Mouse (Mus musculus): ENCODE data around the gene Pld6.

Pld6 gene

DNA sequence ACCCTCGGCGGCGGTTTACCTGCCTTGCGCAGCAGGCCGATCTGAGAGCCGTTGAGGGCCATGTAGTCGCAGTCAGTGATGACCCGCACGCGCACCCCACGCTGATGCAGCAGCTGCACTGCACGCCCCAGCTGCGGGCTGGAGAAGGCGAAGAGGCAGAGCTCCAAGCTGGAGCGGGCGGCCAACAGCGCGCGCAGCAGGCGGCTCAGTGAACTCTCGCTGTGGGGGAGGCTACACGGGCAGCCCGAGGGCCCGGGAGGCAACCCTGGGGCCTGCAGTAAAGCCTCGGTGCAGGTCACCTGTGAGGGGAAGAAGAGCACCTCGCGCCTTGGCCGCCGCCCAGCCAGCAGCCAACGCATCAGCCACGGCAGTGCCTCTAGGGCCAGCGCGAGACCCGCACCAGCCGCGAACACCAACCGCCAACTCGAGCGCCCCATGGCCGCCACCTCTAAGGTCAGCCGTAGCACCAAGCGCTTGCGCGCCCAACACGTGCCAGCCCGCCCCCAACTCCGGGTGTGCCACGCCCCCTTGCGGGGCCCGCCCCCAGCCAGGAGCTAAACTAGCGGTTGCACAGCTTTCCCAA, at the start of gene Pld6:
Gene Pld6 (minus strand): TSS at position 447 of the 583 bp plus-strand sequence.
- no peak for DNase-seq (ENCODE audit: low read depth, low spot score)

DNA sequence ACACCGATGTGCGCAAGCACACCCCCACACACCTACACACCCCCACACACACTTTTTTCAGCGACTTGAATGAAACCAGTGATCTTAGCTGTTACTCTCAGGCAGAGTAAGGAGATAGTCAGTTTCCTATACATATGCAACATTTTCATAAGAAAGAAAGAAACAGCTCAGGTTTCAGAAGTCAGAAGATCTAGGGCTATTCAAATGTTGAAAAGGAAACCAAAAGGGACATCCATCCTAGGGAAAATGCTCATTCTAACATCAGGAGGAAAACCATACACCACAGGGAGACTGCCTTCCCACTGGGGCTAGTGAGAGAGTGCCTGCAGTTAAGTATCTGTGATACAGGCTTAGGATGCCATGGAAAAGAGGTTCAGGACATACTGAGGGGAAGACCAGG, 34.2 kb upstream of the Pld6 start:
- no peak for DNase-seq (ENCODE audit: low read depth, low spot score)

DNA sequence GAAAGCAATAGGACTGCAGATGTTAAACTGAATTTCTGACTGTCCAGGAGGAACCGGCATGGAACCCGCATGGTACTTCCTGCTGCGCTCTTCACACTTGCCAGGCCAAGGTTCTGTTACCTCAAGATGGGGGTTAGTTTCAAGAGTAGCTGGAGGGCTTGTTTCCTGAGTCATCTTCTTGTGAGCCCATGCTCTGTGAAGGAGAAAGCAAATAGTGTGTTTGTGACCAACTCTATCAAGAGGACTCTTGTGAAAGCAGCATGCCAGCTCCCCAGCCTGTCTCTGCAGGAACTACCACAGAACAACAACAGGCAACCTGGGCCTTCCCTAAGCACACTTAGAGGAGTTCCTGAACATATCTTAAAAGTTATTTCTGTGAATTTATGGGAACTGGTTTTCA, 30.5 kb upstream of the Pld6 start:
- DNase-seq (ENCODE audit: low read depth, low spot score): no peak

DNA sequence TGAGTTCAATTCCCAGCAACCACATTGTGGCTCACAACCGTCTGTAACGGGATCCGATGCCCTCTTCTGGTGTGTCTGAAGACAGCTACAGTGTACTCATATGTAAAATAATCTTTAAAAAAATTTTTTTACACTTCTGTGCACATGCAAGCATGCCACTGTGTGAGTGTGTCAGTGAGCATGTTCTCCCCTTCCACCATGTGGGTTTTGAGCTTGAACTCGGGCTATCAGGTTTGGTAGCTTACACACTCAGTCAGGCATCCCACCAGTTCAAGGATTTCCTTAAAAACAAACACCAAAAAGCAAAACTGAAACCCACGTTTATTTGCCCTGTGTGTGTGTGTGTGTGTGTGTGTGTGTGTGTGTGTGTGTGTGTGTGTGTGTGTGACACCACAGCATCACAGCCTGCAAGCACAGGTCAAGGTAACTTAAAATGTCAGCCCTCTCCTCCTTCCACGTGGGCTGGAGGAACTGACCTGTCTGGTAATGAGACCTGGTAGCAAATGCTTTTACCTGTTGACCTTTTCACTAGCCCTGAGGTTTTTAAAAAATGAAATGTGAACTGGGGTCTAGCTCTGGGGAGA, 28.1 kb upstream of the Pld6 start:
- DNase-seq (ENCODE audit: low read depth, low spot score): no peak

- no peak for DNase-seq (ENCODE audit: low read depth, low spot score)
Measured at GRCm38 (mm10) chr11:59814936-59815335, 27.5 kb upstream of the Pld6 start.

- no peak for DNase-seq (ENCODE audit: low read depth, low spot score)
Measured at GRCm38 (mm10) chr11:59814311-59814710, 26.9 kb upstream of the Pld6 start.

DNA sequence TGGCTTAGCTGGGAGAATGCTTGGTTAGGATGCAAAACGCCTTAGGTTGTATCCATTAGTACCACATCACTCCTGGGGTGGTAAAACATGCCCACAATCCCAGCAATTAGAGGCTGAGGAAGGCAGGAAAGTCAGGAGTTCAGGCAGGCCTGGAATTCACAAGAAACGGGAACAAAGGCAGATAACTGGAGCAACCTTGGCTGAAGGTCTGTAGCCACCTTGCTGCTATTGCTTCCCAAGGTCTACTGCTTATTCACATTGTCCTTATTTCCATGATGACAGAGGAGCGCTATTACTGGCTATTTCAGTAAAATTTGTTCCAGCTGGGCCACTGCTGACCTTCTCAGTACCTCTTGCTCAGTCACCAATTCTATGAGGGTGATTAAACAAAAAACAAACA, 25.8 kb upstream of the Pld6 start:
- no peak for DNase-seq (ENCODE audit: low read depth, low spot score)

DNA sequence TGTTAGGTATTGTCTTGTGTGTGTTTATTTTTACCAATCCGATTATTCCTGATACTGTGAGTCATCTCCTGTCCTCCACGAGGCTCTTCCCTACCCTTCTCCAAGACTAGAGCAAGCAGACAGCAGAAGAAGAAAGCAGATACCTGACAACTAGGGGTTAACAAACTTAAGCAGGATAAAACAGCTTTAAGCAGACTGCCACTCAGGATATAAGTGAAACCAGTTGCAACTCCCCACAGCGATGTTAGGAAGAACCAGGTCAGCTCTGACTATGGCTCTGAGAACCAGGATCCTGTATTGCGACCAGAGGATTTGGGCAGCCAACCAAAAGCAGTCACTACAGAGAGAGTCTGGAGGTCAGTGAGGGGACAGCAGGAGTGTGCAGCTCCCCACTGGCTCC, 23.8 kb upstream of the Pld6 start:
- DNase-seq (ENCODE audit: low read depth, low spot score): no peak

DNA sequence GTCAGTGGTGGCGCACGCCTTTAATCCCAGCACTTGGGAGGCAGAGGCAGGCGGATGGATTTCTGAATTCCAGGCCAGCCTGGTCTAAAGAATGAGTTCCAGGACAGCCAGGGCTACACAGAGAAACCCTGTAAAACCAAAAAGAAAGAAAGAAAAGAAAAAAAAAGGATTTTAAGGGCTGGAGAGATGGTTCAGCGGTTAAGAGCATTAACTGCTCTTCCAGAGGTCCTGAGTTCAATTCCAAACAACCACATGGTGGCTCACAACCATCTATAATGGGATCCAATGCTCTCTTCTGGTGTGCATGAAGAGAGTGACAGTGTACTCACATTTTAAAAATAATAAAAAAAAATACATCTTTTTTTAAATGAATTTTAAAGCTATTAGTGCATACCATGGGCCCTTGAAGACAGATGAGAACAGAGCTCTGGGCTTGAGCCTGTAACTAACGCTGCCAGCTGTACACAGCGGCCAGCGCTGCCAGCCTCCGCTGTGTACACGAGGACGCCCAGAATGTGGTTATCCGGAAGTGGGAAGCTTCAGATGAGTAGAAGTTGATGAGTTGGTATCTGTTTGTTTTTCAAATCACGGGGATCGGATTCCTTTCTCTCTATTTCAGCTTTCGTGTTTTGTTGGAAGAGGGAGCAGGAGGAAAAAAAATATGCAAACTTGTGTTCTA, 23.2 kb upstream of the Pld6 start:
- DNase-seq (ENCODE audit: low read depth, low spot score): no peak

- peak; percentile 77 for DNase-seq (ENCODE audit: low read depth, low spot score)
Measured at GRCm38 (mm10) chr11:59809670-59810474, 22.4 kb upstream of the Pld6 start, which contains the start of gene Flcn. Flcn (minus strand) TSS chr11:59810016.

DNA sequence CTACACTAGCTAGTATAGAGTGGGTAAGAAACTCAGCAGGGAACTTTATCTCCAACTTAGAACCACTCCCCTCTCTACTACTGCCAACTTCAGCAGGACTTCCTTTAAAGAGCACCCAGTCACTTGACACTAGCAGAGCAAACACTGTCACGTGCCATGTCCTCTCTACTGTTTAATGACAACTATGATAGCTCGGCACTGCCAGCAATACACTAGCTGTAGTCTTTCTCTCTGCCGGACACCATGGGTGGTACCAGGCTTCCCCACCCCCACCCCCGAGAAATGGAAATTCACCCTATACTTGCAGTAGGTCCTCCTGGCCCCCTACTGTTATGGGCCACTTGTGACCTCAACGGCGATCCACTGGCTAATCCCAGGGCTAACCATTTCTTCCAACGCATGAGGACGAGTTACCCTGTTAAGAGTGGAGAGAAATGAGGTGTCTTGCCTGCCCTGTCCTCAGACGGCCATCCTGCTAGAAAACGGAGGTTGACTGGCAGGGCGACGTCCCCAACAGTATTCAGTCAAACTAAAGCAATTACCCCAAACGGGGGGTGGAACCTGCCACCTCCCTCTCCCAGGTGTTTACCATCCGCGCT, 21.7 kb upstream of the Pld6 start:
- peak; percentile 29 for DNase-seq (ENCODE audit: low read depth, low spot score)

DNA sequence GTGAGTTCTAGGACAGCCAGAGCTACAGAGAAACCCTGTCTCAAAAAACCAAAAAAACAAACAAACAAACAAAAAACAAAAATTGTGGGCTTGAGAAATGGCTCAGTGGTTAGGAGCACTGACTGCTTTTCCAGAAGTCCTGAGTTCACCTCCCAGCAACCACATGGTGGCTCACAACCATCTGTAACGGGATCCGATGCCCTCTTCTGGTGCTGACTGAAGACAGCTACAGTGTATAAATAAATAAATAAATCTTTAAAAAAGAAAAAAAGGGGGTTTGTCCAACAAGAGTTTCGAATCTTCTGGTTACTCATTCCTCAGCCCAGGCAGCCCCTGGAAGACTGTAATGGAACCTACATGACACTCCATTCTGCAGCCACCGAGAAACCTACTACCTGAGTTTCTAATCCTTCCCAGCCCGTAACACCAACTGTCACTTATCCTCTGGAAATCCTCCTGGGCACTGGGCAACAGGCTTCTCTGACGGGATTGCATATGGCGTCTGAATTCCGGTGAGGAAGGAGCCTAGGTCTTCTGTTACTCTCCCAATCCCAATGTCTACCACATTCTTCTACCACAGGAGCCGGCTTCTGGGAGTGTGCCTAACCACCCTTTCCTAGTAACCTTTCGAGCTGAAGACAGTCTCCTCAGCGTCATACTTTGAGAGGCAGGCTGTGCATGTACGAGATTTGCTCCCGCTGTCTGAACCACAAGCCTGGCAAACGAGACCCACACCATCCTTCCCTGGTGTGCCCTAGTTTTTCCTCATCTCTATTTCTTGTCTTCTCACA, 20.9 kb upstream of the Pld6 start:
- DNase-seq (ENCODE audit: low read depth, low spot score): no peak

- no peak for DNase-seq (ENCODE audit: low read depth, low spot score)
Measured at GRCm38 (mm10) chr11:59805656-59806055, 18.2 kb upstream of the Pld6 start.

DNA sequence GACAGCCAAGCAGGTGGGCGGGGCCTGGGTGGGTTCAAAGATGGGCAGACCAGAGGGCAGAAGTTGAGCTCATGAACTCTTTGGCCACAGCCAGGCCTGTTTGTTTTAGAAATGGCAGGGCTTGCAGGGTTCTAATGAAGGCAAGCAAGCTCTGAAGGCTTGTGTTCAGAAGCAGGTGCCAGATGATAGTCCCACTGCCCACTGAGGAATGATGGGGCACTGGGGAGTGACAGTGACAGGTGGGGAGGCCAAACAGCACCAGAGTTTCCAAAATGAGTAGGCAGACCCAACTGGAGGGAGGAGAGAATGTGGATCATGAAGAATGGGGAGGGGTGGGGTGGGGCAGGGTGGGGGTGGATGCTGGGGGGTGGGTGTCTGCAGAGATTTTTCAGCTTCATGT, 17.8 kb upstream of the Pld6 start:
- DNase-seq (ENCODE audit: low read depth, low spot score): no peak

- DNase-seq (ENCODE audit: low read depth, low spot score): no peak
Measured at GRCm38 (mm10) chr11:59804409-59805110, 17.1 kb upstream of the Pld6 start.

- DNase-seq (ENCODE audit: low read depth, low spot score): no peak
Measured at GRCm38 (mm10) chr11:59803516-59803915, 16.1 kb upstream of the Pld6 start.

- DNase-seq (ENCODE audit: low read depth, low spot score): no peak
Measured at GRCm38 (mm10) chr11:59801881-59802280, 14.4 kb upstream of the Pld6 start.

DNA sequence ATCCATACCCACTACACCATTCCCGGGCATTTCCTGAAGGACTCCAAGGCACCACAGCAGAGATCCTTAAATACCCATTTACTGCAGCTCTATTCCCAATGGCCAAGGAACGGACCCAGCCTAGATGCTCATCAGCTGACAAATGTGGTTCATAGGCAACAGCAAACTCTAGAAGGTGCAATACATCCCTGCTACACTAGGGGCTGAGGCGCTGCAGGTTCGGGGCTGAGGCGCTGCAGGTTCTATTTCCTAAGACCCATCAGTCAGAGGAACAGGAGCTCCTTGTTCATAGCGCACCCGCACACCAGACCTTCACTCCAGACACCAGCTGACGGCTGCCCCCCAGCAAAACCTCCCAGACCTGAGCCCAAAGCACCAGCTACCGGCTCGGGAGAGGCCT, 13.0 kb upstream of the Pld6 start:
- no peak for DNase-seq (ENCODE audit: low read depth, low spot score)

GRCm38 (mm10) chr11:59793390-59793789, 5.9 kb upstream of the Pld6 start:
- DNase-seq (ENCODE audit: low read depth, low spot score): no peak

DNA sequence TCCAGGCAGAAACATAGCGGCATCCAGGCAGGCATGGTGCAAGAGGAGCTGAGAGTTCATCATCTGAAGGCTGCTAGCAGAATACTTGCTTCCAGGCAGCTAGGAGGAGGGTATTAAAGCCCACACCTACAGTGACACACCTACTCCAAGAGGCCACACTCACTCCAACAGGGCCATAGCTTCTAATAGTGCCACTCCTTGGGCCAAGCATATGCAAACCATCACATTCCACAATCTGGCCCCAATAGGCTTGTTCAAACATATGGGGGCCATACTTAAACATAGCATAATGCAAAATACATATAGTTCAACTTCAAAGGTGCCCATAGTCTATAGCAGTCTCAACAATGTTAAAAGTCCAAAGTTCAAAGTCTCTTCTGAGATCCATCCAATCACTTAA, 1.9 kb upstream of the Pld6 start:
- no peak for DNase-seq (ENCODE audit: low read depth, low spot score)
